Mouse (Mus musculus): Measurements from ENCODE around the gene Lipc. TPM values are rescaled to one million over a fixed set of nuclear protein-coding genes. Genes with fewer than 3 reads are reported as not detected.

Lipc gene
- polyA plus RNA-seq, 1 experiment, result 0.08 TPM

DNA sequence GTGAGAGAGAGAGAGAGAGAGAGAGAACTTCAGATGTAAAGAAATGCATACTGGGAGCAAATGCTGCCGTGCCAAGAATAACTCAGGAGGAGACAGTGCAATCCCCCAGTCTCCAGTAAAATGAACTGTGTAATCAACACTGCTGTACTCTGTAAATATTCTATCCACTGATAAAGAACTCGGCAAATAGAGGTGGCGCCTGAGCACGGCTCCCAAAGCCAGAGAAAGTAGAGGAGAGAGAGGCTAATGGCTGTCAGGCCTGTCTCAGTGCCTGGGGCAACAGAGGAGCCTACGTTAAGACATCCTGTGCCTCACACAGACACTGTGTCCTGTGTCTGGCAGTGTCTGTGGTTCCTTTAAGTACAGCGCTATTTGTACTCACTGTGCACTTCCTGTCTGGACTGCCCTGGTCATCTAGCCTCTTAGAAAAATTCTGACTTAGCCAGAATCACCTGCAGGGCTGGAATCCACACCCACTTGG, 111.1 kb downstream of the Lipc start:
- no peak overlapping the region for H3K4me2 ChIP-seq (ENCODE audit: low read depth)
- no peaks in the 10 kb centered on the region for H3K27me3 ChIP-seq (ENCODE audit: control insufficient read depth, insufficient read depth, insufficient read length)

GRCm38 (mm10) chr9:70838132-70838911, 113.7 kb downstream of the Lipc start:
- Histone ChIP-seq H3K4me3 (no peak overlapping the region), H3K27me3 (ENCODE audit: control insufficient read depth, insufficient read depth, insufficient read length) (no peaks in the 10 kb centered on the region), H3K79me2 (ENCODE audit: control insufficient read depth, insufficient read depth) (no peaks in the 10 kb centered on the region), H3K36me3 (ENCODE audit: control insufficient read depth, insufficient read depth) (no peaks in the 10 kb centered on the region), H3K4me2 (ENCODE audit: low read depth) (peak overlapping the region; percentile 57), H3ac (ENCODE audit: control insufficient read depth, insufficient read length) (no peak overlapping the region)
- no peak for TF ChIP-seq TCF12 (IDR thresholded peaks at IDR 0.05; ENCODE audit: insufficient read depth, poor library complexity, severe bottlenecking)
- TF ChIP-seq MYOD1 (IDR thresholded peaks at IDR 0.05; ENCODE audit: control insufficient read depth in 1 of 3, insufficient read length in 2 of 3, low read depth in 2 of 3), result peak in 1 of 3 experiments; percentile 30

More for the DNA sequence above, 111.1 kb downstream of the Lipc start:
- no peak overlapping the region for H3ac ChIP-seq (ENCODE audit: control insufficient read depth, insufficient read length)
- no peaks in the 10 kb centered on the region for H3K79me2 ChIP-seq (ENCODE audit: control insufficient read depth, insufficient read depth)
- no peaks in the 10 kb centered on the region for H3K36me3 ChIP-seq (ENCODE audit: control insufficient read depth, insufficient read depth)
- no peak overlapping the region for H3K4me3 ChIP-seq
- TF ChIP-seq MYOD1 (IDR thresholded peaks at IDR 0.05; ENCODE audit: control insufficient read depth in 1 of 3, insufficient read length in 2 of 3, low read depth in 2 of 3) (no peak), POLR2AphosphoS2 (IDR thresholded peaks at IDR 0.05; ENCODE audit: insufficient read length, low read depth) (no peak), REST (IDR thresholded peaks at IDR 0.05; ENCODE audit: insufficient read depth, insufficient read length) (no peak), MYOG (IDR thresholded peaks at IDR 0.05; ENCODE audit: control insufficient read depth in 1 of 3, insufficient read depth in 1 of 3, insufficient read length in 2 of 3, low read depth in 2 of 3) (no peak), SRF (IDR thresholded peaks at IDR 0.05; ENCODE audit: control insufficient read depth, insufficient read length, low read depth) (no peak), POLR2A (IDR thresholded peaks at IDR 0.05; ENCODE audit: insufficient read length, low read depth) (no peak), E2F4 (IDR thresholded peaks at IDR 0.05; ENCODE audit: insufficient read depth) (no peak), TCF3 (IDR thresholded peaks at IDR 0.05; ENCODE audit: insufficient read length, low read depth) (no peak), USF1 (IDR thresholded peaks at IDR 0.05; ENCODE audit: low read depth) (no peak), TCF12 (IDR thresholded peaks at IDR 0.05; ENCODE audit: insufficient read depth, poor library complexity, severe bottlenecking) (no peak), CEBPB (IDR thresholded peaks at IDR 0.05; ENCODE audit: insufficient read depth, poor library complexity, severe bottlenecking) (no peak), MAX (IDR thresholded peaks at IDR 0.05; ENCODE audit: low read depth) (no peak)

- Histone ChIP-seq H3K79me2 (ENCODE audit: control insufficient read depth, insufficient read depth) (no peaks in the 10 kb centered on the region), H3K4me3 (no peak overlapping the region), H3K4me2 (ENCODE audit: low read depth) (peak overlapping the region; percentile 54), H3K27me3 (ENCODE audit: control insufficient read depth, insufficient read depth, insufficient read length) (no peaks in the 10 kb centered on the region), H3ac (ENCODE audit: control insufficient read depth, insufficient read length) (no peak overlapping the region), H3K36me3 (ENCODE audit: control insufficient read depth, insufficient read depth) (no peaks in the 10 kb centered on the region)
- TF ChIP-seq MYOD1 (IDR thresholded peaks at IDR 0.05; ENCODE audit: control insufficient read depth in 1 of 3, insufficient read length in 2 of 3, low read depth in 2 of 3) (peak in 2 of 3 experiments; percentile 34 to 43), SRF (IDR thresholded peaks at IDR 0.05; ENCODE audit: control insufficient read depth, insufficient read length, low read depth) (no peak), E2F4 (IDR thresholded peaks at IDR 0.05; ENCODE audit: insufficient read depth) (no peak), REST (IDR thresholded peaks at IDR 0.05; ENCODE audit: insufficient read depth, insufficient read length) (no peak), TCF12 (IDR thresholded peaks at IDR 0.05; ENCODE audit: insufficient read depth, poor library complexity, severe bottlenecking) (peak; percentile 2), MYOG (IDR thresholded peaks at IDR 0.05; ENCODE audit: control insufficient read depth in 1 of 3, insufficient read depth in 1 of 3, insufficient read length in 2 of 3, low read depth in 2 of 3) (peak in 1 of 3 experiments; percentile 61), CEBPB (IDR thresholded peaks at IDR 0.05; ENCODE audit: insufficient read depth, poor library complexity, severe bottlenecking) (0 out of 2 replicates have a peak, but pooled peaks have one; percentile 13), USF1 (IDR thresholded peaks at IDR 0.05; ENCODE audit: low read depth) (peak; percentile 11)
These were observed 117.3 kb downstream of the Lipc start for GRCm38 (mm10) chr9:70834730-70835154.

DNA sequence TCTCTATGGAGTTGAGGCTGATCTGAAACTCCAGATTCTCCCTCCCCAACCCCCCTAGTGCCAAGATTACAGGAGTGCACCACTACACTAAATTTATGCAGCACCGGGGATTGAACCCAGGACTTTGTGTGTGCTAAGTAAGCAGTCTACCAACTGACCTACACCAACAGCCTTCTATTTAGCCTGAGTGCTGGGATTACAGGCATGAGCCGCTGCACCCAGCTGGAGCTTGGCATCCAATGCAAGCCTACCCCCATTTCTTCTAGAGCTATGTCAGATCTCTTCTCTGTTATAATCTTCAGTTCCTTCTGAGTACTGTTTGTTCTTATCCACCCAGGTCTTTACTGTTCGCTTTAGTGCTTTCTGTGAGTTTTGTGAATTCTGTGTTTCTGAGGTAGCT, 117.8 kb downstream of the Lipc start:
- H3K4me2 ChIP-seq (ENCODE audit: low read depth), result peak overlapping the region; percentile 54
- H3K79me2 ChIP-seq (ENCODE audit: control insufficient read depth, insufficient read depth), result no peaks in the 10 kb centered on the region
- no peaks in the 10 kb centered on the region for H3K36me3 ChIP-seq (ENCODE audit: control insufficient read depth, insufficient read depth)
- no peaks in the 10 kb centered on the region for H3K27me3 ChIP-seq (ENCODE audit: control insufficient read depth, insufficient read depth, insufficient read length)
- H3ac ChIP-seq (ENCODE audit: control insufficient read depth, insufficient read length), result no peak overlapping the region
- TF ChIP-seq MAX (IDR thresholded peaks at IDR 0.05; ENCODE audit: low read depth) (no peak), POLR2AphosphoS2 (IDR thresholded peaks at IDR 0.05; ENCODE audit: insufficient read length, low read depth) (no peak)
- no peak overlapping the region for H3K4me3 ChIP-seq

DNA sequence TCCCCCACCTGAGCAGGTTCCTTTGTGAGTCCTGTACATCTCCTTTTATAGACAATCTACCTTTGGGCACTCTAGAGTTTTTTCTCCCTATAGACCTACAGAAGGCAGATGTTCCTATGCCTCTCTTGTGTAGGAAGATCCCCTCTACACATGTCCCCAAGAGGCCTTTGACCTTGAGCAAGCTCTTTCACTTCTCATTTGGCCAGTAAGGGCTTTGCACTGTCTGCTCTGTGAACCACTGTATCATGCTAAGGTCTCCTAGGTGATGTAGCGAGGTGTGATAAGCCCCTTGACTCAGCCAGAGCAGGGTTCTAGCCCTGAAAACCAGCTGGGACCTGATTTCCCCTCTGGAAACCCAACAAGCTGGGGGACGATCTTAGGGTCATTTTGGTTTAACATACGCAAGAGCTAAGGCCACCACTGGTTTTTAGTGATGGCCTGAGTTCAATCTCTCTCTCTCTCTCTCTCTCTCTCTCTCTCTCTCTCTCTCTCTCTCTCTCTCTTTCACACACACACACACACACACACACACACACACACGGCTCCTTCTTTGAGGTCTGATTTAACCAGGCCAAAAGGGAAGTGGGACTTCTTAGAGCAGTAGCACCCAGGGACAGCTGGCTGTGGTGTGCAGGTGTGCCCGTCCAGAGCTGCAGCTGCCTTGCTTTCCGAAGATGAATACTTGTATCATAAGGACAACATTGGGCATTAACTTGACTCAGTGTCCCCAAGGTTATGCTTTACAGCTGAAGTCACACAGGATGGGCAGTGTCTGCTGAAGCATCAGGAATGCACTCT, 118.7 kb downstream of the Lipc start:
- TF ChIP-seq POLR2A (IDR thresholded peaks at IDR 0.05; ENCODE audit: insufficient read length, low read depth) (no peak), MYOD1 (IDR thresholded peaks at IDR 0.05; ENCODE audit: control insufficient read depth in 1 of 3, insufficient read length in 2 of 3, low read depth in 2 of 3) (peak in 1 of 3 experiments; percentile 47)
- Histone ChIP-seq H3K4me2 (ENCODE audit: low read depth) (no peak overlapping the region), H3K36me3 (ENCODE audit: control insufficient read depth, insufficient read depth) (no peaks in the 10 kb centered on the region), H3K79me2 (ENCODE audit: control insufficient read depth, insufficient read depth) (no peaks in the 10 kb centered on the region), H3K27me3 (ENCODE audit: control insufficient read depth, insufficient read depth, insufficient read length) (no peaks in the 10 kb centered on the region), H3ac (ENCODE audit: control insufficient read depth, insufficient read length) (no peak overlapping the region), H3K4me3 (no peak overlapping the region)

Measured in myocyte (in vitro differentiated cells).